Comparison of ENCODE assay signal across 19 mouse cellular contexts in the genomic region with DNA sequence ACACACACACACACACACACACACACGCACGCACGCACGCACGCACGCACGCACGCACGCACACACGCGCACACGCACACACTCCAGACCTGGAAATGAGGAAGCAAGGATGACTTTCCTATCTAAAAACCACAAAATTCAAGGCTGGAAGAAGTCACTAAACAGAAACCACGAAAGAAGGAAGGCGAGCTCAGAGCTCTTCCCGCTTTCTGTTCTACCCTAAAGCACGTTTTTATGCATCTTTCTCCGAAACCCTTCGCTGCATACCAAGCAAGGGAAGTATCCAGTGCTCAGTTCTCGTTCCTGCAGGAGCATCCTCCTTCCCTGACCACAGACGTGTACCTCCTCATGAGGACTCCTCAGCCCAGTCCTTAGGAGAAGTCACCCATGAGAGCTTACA.
"Had no signal": no experiment of that assay in that cellular context is flagged by ENCODE, and none has a peak within 500 bp of the region (broad histone marks: within the 10 kb centered on the region; RNA-seq: fewer than 3 reads in every experiment).

No protein-coding gene starts in this region.

- H3K27me3 ChIP-seq: limb, embryonic 12.5 days; limb, embryonic 15.5 days; lung, embryonic 15.5 days; midbrain, embryonic 15.5 days; stomach, embryonic 15.5 days had no signal

- DNase-seq: kidney, adult 18-20 months; kidney, adult 9 months; kidney, postnatal 14 days; kidney, postnatal 4 days; left cerebral cortex, postnatal 4 days; lung, adult 18-20 months; lung, postnatal 10 days; lung, postnatal 4 days; thymus, postnatal 25 days had no signal

- H3K4me2 ChIP-seq: limb, embryonic 12.5 days; limb, embryonic 15.5 days; lung, embryonic 15.5 days; midbrain, embryonic 11.5 days; midbrain, embryonic 15.5 days; stomach, embryonic 15.5 days had no signal

- H3K9ac ChIP-seq: limb, embryonic 12.5 days; limb, embryonic 15.5 days; liver, embryonic 14.5 days; lung, embryonic 15.5 days; midbrain, embryonic 15.5 days; stomach, embryonic 15.5 days had no signal

- ATAC-seq: inflammation-experienced regulatory T-cells, adult 6 months; intestine, embryonic 16.5 days; midbrain, embryonic 15.5 days had no signal

- H3K4me3 ChIP-seq: limb, embryonic 12.5 days; limb, embryonic 15.5 days; lung, embryonic 15.5 days; midbrain, embryonic 15.5 days; myocyte; stomach, embryonic 15.5 days had no signal

- H3K9me3 ChIP-seq: limb, embryonic 12.5 days; limb, embryonic 15.5 days; lung, embryonic 15.5 days; midbrain, embryonic 15.5 days; stomach, embryonic 15.5 days had no signal

- H3K36me3 ChIP-seq: limb, embryonic 12.5 days; limb, embryonic 15.5 days; lung, embryonic 15.5 days; midbrain, embryonic 15.5 days; stomach, embryonic 15.5 days had no signal

- H3K27ac ChIP-seq: limb, embryonic 12.5 days; limb, embryonic 15.5 days; liver, embryonic 14.5 days; lung, embryonic 15.5 days; midbrain, embryonic 15.5 days; stomach, embryonic 15.5 days had no signal

- H3K4me1 ChIP-seq: limb, embryonic 12.5 days; limb, embryonic 15.5 days; midbrain, embryonic 15.5 days; stomach, embryonic 15.5 days had no signal
